ENCODE assay signal across 15 mouse cellular contexts in genomic region chr1:178952910-178953309, GRCm38 (mm10).
A peak's percentile ranks its signal among the peaks of the same experiment; 100 is the strongest.
DNase-seq lines count a peak whose midpoint lies in the region; ATAC-seq lines count a peak whose summit lies in the region.
"Had no signal": no experiment of that assay in that cellular context is flagged by ENCODE, and none has a peak within 500 bp of the region (broad histone marks: within the 10 kb centered on the region; RNA-seq: fewer than 3 reads in every experiment).

No protein-coding gene starts in this region.

- H3K27me3 ChIP-seq in kidney, embryonic 16.5 days (ENCODE audit: insufficient read depth, low read length), result no peaks in the 10 kb centered on the region
- H3K27me3 ChIP-seq in embryonic facial prominence, embryonic 14.5 days (replicated peaks; ENCODE audit: control insufficient read depth, insufficient read depth, low read length), result no peaks in the 10 kb centered on the region
- H3K27me3 ChIP-seq in limb, embryonic 12.5 days, result no peaks in the 10 kb centered on the region
- 0 out of 2 replicates have a peak, but pooled peaks cover 4% of the 10 kb centered on the region for H3K27me3 ChIP-seq in neural tube, embryonic 13.5 days
- H3K27me3 ChIP-seq in heart, embryonic 12.5 days (replicated peaks), result no peaks in the 10 kb centered on the region
- H3K27me3 ChIP-seq: Patski had no signal

- peaks cover 9% of the 10 kb centered on the region; the same call in 1 of the 2 replicates for H3K9me3 ChIP-seq in kidney, embryonic 16.5 days (ENCODE audit: low read length)
- H3K9me3 ChIP-seq in embryonic facial prominence, embryonic 14.5 days (ENCODE audit: control insufficient read depth, low read length), result peaks cover 14% of the 10 kb centered on the region
- peaks cover 9% of the 10 kb centered on the region for H3K9me3 ChIP-seq in limb, embryonic 12.5 days
- peaks cover 11% of the 10 kb centered on the region; the same call in 1 of the 2 replicates for H3K9me3 ChIP-seq in neural tube, embryonic 13.5 days
- H3K9me3 ChIP-seq in heart, embryonic 12.5 days (replicated peaks), result peaks cover 4% of the 10 kb centered on the region; the same call in 1 of the 2 replicates

- peak; percentile 46; the same call in 1 of the 2 replicates for ATAC-seq in kidney, embryonic 16.5 days (ENCODE audit: low FRiP score, low TSS enrichment)
- ATAC-seq in embryonic facial prominence, embryonic 14.5 days (ENCODE audit: low read depth), result 0 out of 2 replicates have a peak, but pooled peaks have one; percentile 53
- ATAC-seq in limb, embryonic 12.5 days (ENCODE audit: insufficient number of reproducible peaks, insufficient read depth, low FRiP score, low TSS enrichment, low read depth), result peak; percentile 10; the same call in 1 of the 2 replicates
- peak; percentile 74 for ATAC-seq in neural tube, embryonic 13.5 days (ENCODE audit: low read depth)
- no peak for ATAC-seq in heart, embryonic 12.5 days (ENCODE audit: insufficient number of reproducible peaks, low FRiP score)
- ATAC-seq: Patski had no signal

- H3K27ac ChIP-seq in kidney, embryonic 16.5 days (ENCODE audit: low read length), result no peak overlapping the region
- H3K27ac ChIP-seq in embryonic facial prominence, embryonic 14.5 days (replicated peaks; ENCODE audit: low read depth, low read length), result peak overlapping the region; percentile 33; the same call in 1 of the 2 replicates
- H3K27ac ChIP-seq in limb, embryonic 12.5 days, result peak overlapping the region; percentile 75
- peak overlapping the region; percentile 63 for H3K27ac ChIP-seq in neural tube, embryonic 13.5 days (replicated peaks)
- no peak overlapping the region for H3K27ac ChIP-seq in heart, embryonic 12.5 days (ENCODE audit: poor library complexity, severe bottlenecking)
- H3K27ac ChIP-seq: forebrain, embryonic 10.5 days; liver, embryonic 14.5 days had no signal

- H3K36me3 ChIP-seq in kidney, embryonic 16.5 days (ENCODE audit: insufficient read depth, low read length), result no peaks in the 10 kb centered on the region
- no peaks in the 10 kb centered on the region for H3K36me3 ChIP-seq in embryonic facial prominence, embryonic 14.5 days (ENCODE audit: control insufficient read depth, insufficient read depth, low read length)
- H3K36me3 ChIP-seq in limb, embryonic 12.5 days, result 0 out of 2 replicates have a peak, but pooled peaks cover 3% of the 10 kb centered on the region
- H3K36me3 ChIP-seq in neural tube, embryonic 13.5 days, result no peaks in the 10 kb centered on the region
- no peaks in the 10 kb centered on the region for H3K36me3 ChIP-seq in heart, embryonic 12.5 days
- H3K36me3 ChIP-seq: forebrain, embryonic 10.5 days had no signal

- H3K4me3 ChIP-seq in kidney, embryonic 16.5 days (ENCODE audit: low read length), result no peak overlapping the region
- no peak overlapping the region for H3K4me3 ChIP-seq in embryonic facial prominence, embryonic 14.5 days (ENCODE audit: low read depth, low read length)
- no peak overlapping the region for H3K4me3 ChIP-seq in limb, embryonic 12.5 days (replicated peaks)
- H3K4me3 ChIP-seq in neural tube, embryonic 13.5 days, result no peak overlapping the region
- no peak overlapping the region for H3K4me3 ChIP-seq in heart, embryonic 12.5 days
- H3K4me3 ChIP-seq: forebrain, embryonic 10.5 days had no signal

- H3K4me2 ChIP-seq in kidney, embryonic 16.5 days (replicated peaks; ENCODE audit: low read depth, low read length), result no peak overlapping the region
- H3K4me2 ChIP-seq in embryonic facial prominence, embryonic 14.5 days (ENCODE audit: low read depth, low read length), result no peak overlapping the region
- H3K4me2 ChIP-seq in limb, embryonic 12.5 days, result 0 out of 2 replicates have a peak overlapping the region, but pooled peaks have one; percentile 8
- H3K4me2 ChIP-seq in neural tube, embryonic 13.5 days, result peak overlapping the region; percentile 7; the same call in 1 of the 2 replicates
- no peak overlapping the region for H3K4me2 ChIP-seq in heart, embryonic 12.5 days

- 24% methylated on average over 12 of the region's 12 CpGs for WGBS in kidney, embryonic 16.5 days
- WGBS in embryonic facial prominence, embryonic 14.5 days, result 47% methylated on average over 12 of the region's 12 CpGs
- WGBS in limb, embryonic 12.5 days, result 19% methylated on average over 12 of the region's 12 CpGs
- 13% methylated on average over 12 of the region's 12 CpGs for WGBS in neural tube, embryonic 13.5 days
- 86% methylated on average over 12 of the region's 12 CpGs for WGBS in heart, embryonic 12.5 days

- H3K4me1 ChIP-seq in kidney, embryonic 16.5 days (ENCODE audit: insufficient read depth, low read length), result peaks cover 7% of the 10 kb centered on the region; the same call in 1 of the 2 replicates
- peaks cover 15% of the 10 kb centered on the region for H3K4me1 ChIP-seq in embryonic facial prominence, embryonic 14.5 days (ENCODE audit: control insufficient read depth, insufficient read depth, low read length)
- H3K4me1 ChIP-seq in limb, embryonic 12.5 days (replicated peaks), result peaks cover 28% of the 10 kb centered on the region
- peaks cover 12% of the 10 kb centered on the region for H3K4me1 ChIP-seq in neural tube, embryonic 13.5 days (replicated peaks)
- H3K4me1 ChIP-seq in heart, embryonic 12.5 days (replicated peaks), result no peaks in the 10 kb centered on the region

- H3K9ac ChIP-seq in kidney, embryonic 16.5 days (replicated peaks; ENCODE audit: low read length), result no peak overlapping the region
- H3K9ac ChIP-seq in embryonic facial prominence, embryonic 14.5 days (ENCODE audit: low read depth, low read length), result no peak overlapping the region
- H3K9ac ChIP-seq in limb, embryonic 12.5 days (replicated peaks), result peak overlapping the region; percentile 23; the same call in 1 of the 2 replicates
- 0 out of 2 replicates have a peak overlapping the region, but pooled peaks have one; percentile 41 for H3K9ac ChIP-seq in neural tube, embryonic 13.5 days
- H3K9ac ChIP-seq in heart, embryonic 12.5 days, result no peak overlapping the region
- H3K9ac ChIP-seq: liver, embryonic 14.5 days had no signal

- DNase-seq in kidney, postnatal 36 days, result no peak
- DNase-seq in embryonic facial prominence, embryonic 14.5 days (ENCODE audit: low spot score), result peak; percentile 64
- no peak for DNase-seq in right cerebral cortex, postnatal 10 days (ENCODE audit: low spot score in 2 of 2)
- no peak for DNase-seq in thymus, postnatal 10 days (ENCODE audit: low spot score in 2 of 2)
- DNase-seq: adrenal gland, postnatal 14 days; cerebellum, adult 11 months; gastrocnemius, postnatal 25 days; heart, postnatal 10 days had no signal

Comparison
In these comparisons a context has a peak if more than half of its experiments do, and no peak if none do; other contexts are left out.
1. H3K27ac ChIP-seq: peak in embryonic facial prominence, embryonic 14.5 days (single experiment), limb, embryonic 12.5 days (single experiment) and neural tube, embryonic 13.5 days (single experiment); none in kidney, embryonic 16.5 days (single experiment) and heart, embryonic 12.5 days (single experiment).
2. H3K4me2 ChIP-seq: peak in limb, embryonic 12.5 days (single experiment) and neural tube, embryonic 13.5 days (single experiment); none in kidney, embryonic 16.5 days (single experiment), embryonic facial prominence, embryonic 14.5 days (single experiment) and heart, embryonic 12.5 days (single experiment).
3. H3K9ac ChIP-seq: peak in limb, embryonic 12.5 days (single experiment) and neural tube, embryonic 13.5 days (single experiment); none in kidney, embryonic 16.5 days (single experiment), embryonic facial prominence, embryonic 14.5 days (single experiment) and heart, embryonic 12.5 days (single experiment).